Mouse (Mus musculus): ENCODE data around the gene Morc2b. TPM values are rescaled to one million over a fixed set of nuclear protein-coding genes. Genes with fewer than 3 reads are reported as not detected.

The Morc2b gene
- not detected for total RNA-seq (2023)

DNA sequence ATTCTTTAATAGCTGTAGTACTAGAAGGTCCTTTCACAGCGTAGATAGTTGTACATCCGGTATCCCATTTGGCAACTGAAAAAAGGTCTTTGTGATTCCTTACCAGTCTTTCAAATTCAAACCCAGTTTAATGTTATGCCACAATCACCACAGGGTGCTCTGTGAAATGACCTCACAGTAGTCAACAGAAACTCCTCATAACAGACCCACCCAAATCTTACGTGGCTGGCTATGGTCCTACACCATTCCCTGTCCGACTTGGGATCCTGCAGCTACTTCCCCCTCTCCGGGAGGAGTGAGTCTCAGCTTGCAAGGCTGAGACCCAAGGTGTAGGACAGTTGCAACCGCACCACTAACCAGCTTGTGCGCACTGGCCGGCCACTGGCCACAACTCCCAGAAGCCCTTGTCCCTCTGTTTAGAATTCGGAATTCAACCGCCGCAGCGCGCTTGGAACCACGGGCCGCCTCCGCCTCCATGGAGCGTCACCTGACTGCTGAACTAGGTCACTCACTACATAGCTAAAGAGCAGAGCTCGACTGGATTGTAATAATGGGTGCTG, at the start of gene Morc2b:
Morc2b (minus strand) TSS at position 423 of the 560 bp plus-strand sequence.

DNA sequence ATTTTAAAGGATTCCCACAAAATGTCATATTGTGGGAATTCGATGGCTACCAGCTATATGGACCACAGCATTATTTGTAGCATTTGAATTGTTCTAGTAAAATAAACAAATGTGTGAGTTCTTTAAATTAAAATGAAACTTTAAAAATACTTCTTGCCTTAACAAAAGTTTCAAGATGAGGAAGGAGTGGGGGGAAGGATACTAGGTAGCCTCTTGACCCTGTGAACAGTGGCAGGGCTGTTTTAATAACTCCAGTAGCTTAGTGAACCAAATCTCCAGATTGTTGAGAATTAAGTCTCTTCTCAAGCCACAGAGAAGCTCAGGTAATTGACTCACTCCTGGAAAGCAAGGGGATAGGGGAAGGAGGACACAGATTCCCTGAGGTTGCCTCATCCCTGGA, 28.7 kb upstream of the Morc2b start, which contains the start of gene Olfr55:
Olfr55 (plus strand) TSS at position 301 of the 400 bp plus-strand sequence.

DNA sequence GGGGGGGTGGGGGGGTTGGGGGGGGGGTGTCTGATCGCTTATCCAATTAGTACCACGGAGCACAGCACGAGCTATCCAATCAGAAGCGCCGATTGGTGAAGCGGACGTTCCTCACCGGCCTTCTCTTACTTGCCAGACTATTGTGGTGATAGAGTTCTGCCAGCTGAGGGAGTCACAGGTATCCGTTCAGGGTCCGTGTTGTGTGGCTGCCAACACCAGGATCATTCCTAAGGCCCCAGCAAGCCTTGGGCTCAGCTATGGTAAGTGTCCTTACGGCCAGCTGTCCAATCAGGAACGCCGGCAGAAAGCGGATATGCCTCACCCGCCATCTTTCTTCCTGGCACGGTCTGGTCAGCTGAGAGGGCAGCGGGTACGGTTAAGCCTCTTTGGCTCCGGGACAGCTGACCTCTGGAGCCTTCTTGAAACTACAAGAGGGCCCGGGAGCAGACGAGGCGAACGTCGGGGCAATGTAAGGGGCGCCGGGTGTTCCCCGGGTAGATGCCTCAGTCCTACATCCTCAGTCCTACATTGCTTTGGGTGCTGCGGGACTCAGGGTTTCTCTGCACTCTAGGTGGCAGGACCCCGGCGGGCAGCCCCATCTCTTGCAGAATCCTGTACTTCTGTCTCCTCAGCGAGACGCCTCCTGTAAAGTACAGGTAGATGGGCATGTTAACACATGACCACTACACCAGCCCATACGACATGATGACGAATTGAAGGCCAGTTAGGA, 50.1 kb downstream of the Morc2b start, which contains the start of gene Zfp563:
Zfp563 (plus strand) TSS at position 91 of the 730 bp plus-strand sequence.

DNA sequence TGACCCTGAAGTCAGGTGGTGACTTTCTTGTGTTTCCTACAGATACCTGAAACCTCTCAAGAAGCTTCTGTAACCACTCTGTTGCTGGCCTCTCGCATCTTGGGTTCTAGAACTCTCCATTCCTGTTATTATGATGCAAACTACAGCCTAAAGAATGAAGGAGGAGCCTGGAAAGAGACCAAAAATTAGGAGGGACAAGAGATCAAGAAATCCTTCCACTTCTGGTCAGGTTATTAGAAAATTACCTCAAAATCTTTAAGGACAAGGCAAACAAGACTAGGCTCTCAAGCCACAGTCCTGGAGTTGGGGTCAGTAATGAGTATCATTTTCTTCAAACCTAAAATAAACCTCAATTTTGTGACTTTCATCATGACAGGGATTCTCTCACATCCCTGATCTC, 71.5 kb downstream of the Morc2b start, which contains the start of gene 4921501E09Rik:
4921501E09Rik (minus strand) TSS at position 101 of the 400 bp plus-strand sequence.

Other genes with a start within 250 kb of the Morc2b start
- gene Zfp870, start 248.0 kb downstream of the Morc2b start, total RNA-seq (2023), result 1 to 10 TPM in 1 of 2 experiments, under 1 TPM in 1; 0.82 to 1.1 TPM
- gene Cyp4f14, start 222.3 kb downstream of the Morc2b start, total RNA-seq (2023), result not detected
- gene Cyp4f13, start 192.3 kb downstream of the Morc2b start, total RNA-seq (2023), result 10 to 100 TPM; 75.3 to 82.0 TPM
- 1 to 10 TPM; 6.0 to 8.0 TPM for gene Zfp472, start 173.9 kb downstream of the Morc2b start, total RNA-seq (2023)
- 1 to 10 TPM; 4.2 to 4.4 TPM for gene Zfp952, start 146.6 kb downstream of the Morc2b start, total RNA-seq (2023)
- 1 to 10 TPM in 1 of 2 experiments, under 1 TPM in 1; 0.84 to 1.5 TPM for gene Zfp763, start 106.3 kb downstream of the Morc2b start, total RNA-seq (2023)
- not detected for gene 4921501E09Rik, start 71.6 kb downstream of the Morc2b start, total RNA-seq (2023)
- gene Zfp563, start 50.4 kb downstream of the Morc2b start, total RNA-seq (2023), result 1 to 10 TPM; 1.8 to 2.8 TPM
- gene Olfr55, start 28.8 kb upstream of the Morc2b start, total RNA-seq (2023), result not detected
- not detected for gene Olfr239, start 51.6 kb upstream of the Morc2b start, total RNA-seq (2023)
- not detected for gene Olfr1564, start 82.0 kb upstream of the Morc2b start, total RNA-seq (2023)
- 1 to 10 TPM; 1.8 to 2.2 TPM for gene Zfp955a, start 115.5 kb upstream of the Morc2b start, total RNA-seq (2023)
- under 1 TPM in 1 of 2 experiments, not detected in 1; 0.07 TPM for gene Olfr63, start 125.0 kb upstream of the Morc2b start, total RNA-seq (2023)
- gene Zfp955b, start 149.9 kb upstream of the Morc2b start, total RNA-seq (2023), result 1 to 10 TPM; 2.6 TPM
- 1 to 10 TPM; 5.4 to 5.7 TPM for gene Zfp81, start 219.2 kb upstream of the Morc2b start, total RNA-seq (2023)

All from neutrophil, adult 59 days (primary cell).